Mouse (Mus musculus) kidney, postnatal 0 days (tissue): ENCODE measurements around the gene Fam196b. TPM values are rescaled to one million over a fixed set of nuclear protein-coding genes. Genes with fewer than 3 reads are reported as not detected.
A peak's percentile ranks its signal among the peaks of the same experiment; 100 is the strongest.

Source experiments
- ATAC-seq: fragments of 200-750 bp; cut with Nextera tagmentation; replicated peaks from 2 replicates; pipeline ENCODE4 v1.8.0; 2017; ENCODE audit warnings: low read depth, moderate number of reproducible peaks, moderate TSS enrichment, moderate library complexity; ENCODE audit not compliant: low FRiP score
- DNase-seq: peaks from one replicate; pipeline ENCODE4 v3.0.0-alpha.2; 2016; ENCODE audit warnings: low spot score
- H3K27ac ChIP-seq: fragments of 300-500 bp; sonication (generic); 2 replicates; pipeline ENCODE4 v1.5.1; 2014; ENCODE audit warnings: mild to moderate bottlenecking
- H3K27me3 ChIP-seq: fragments of 300-500 bp; sonication (generic); 2 replicates; pipeline ENCODE4 v1.6.1; 2014; ENCODE audit warnings: low read length, mixed read lengths; ENCODE audit not compliant: insufficient read depth
- H3K36me3 ChIP-seq: fragments of 300-500 bp; sonication (generic); 2 replicates; pipeline ENCODE4 v1.6.1; 2014; ENCODE audit warnings: low read length, mixed read lengths; ENCODE audit not compliant: insufficient read depth
- H3K4me1 ChIP-seq: fragments of 300-500 bp; sonication (generic); replicated peaks from 2 replicates; pipeline ENCODE4 v1.6.1; 2014; ENCODE audit warnings: antibody characterized with exemption, low read length, mixed read lengths; ENCODE audit not compliant: insufficient read depth
- H3K4me2 ChIP-seq: fragments of 300-500 bp; sonication (generic); 2 replicates; pipeline ENCODE4 v1.6.1; 2014; ENCODE audit warnings: mild to moderate bottlenecking, low read length, moderate library complexity, mixed read lengths
- H3K4me3 ChIP-seq: fragments of 300-500 bp; sonication (generic); replicated peaks from 2 replicates; pipeline ENCODE4 v1.5.1; 2014; ENCODE audit warnings: low read depth, low read length
- H3K9ac ChIP-seq: fragments of 300-500 bp; sonication (generic); 2 replicates; pipeline ENCODE4 v1.6.1; 2014; ENCODE audit warnings: low read depth, low read length
- H3K9me3 ChIP-seq: fragments of 300-500 bp; sonication (generic); replicated peaks from 2 replicates; pipeline ENCODE4 v1.6.1; 2016; ENCODE audit warnings: low read length, inconsistent platforms, mixed read lengths
- CTCF ChIP-seq: IDR thresholded peaks from 2 replicates; pipeline ENCODE4 v1.5.1; 2016; ENCODE audit warnings: antibody characterized with exemption, low read depth, mild to moderate bottlenecking, moderate library complexity
- WGBS: fragments of 180-500 bp; shearing (Covaris S2); extraction: QIAGEN DNeasy Blood & Tissue Kit; methylation state at CpG from one replicate; pipeline ENCODE4 v1.1.7; 2014; 5-methylcytosine and 5-hydroxymethylcytosine counted together
- polyA plus RNA-seq: library from polyadenylated mRNA; unstranded; fragments of >200 nt; fragmentation: Nextera tagmentation; extraction: Ambion mirVana; gene quantifications from 2 replicates; pipeline ENCODE4 v1.2.1, GENCODE M21; 2015

The Fam196b gene
- polyA plus RNA-seq, 1 experiment from 2014 or later: 0.21 TPM

- no peaks in the 10 kb centered on the region for H3K27me3 ChIP-seq
- no peaks in the 10 kb centered on the region for H3K9me3 ChIP-seq
- WGBS: 48% methylated on average over 5 of the region's 5 CpGs
- no peak overlapping the region for H3K4me2 ChIP-seq
- no peak overlapping the region for H3K9ac ChIP-seq
- no peak overlapping the region for H3K27ac ChIP-seq
- H3K4me1 ChIP-seq: no peaks in the 10 kb centered on the region
- no peak overlapping the region for H3K4me3 ChIP-seq
- no peak for TF ChIP-seq CTCF
- ATAC-seq (no peak), DNase-seq (peak; percentile 41)
- H3K36me3 ChIP-seq: no peaks in the 10 kb centered on the region
Observed at GRCm38 (mm10) chr11:34344310-34344709, 29.7 kb downstream of the Fam196b start.

- ATAC-seq (no peak), DNase-seq (no peak)
- TF ChIP-seq CTCF: no peak
- no peak overlapping the region for H3K9ac ChIP-seq
- H3K9me3 ChIP-seq: no peaks in the 10 kb centered on the region
- no peaks in the 10 kb centered on the region for H3K36me3 ChIP-seq
- no peak overlapping the region for H3K27ac ChIP-seq
- WGBS: 52% methylated on average over 4 of the region's 4 CpGs
- H3K4me2 ChIP-seq: no peak overlapping the region
- H3K4me1 ChIP-seq: no peaks in the 10 kb centered on the region
- H3K27me3 ChIP-seq: no peaks in the 10 kb centered on the region
- H3K4me3 ChIP-seq: no peak overlapping the region
Observed at GRCm38 (mm10) chr11:34348287-34348918, 33.8 kb downstream of the Fam196b start.

- Histone ChIP-seq H3K36me3 (no peaks in the 10 kb centered on the region), H3K9ac (no peak overlapping the region), H3K4me1 (no peaks in the 10 kb centered on the region), H3K4me2 (no peak overlapping the region), H3K27ac (no peak overlapping the region), H3K9me3 (no peaks in the 10 kb centered on the region), H3K4me3 (no peak overlapping the region), H3K27me3 (no peaks in the 10 kb centered on the region)
- TF ChIP-seq CTCF: no peak
- DNase-seq (peak; percentile 76), ATAC-seq (peak; percentile 76)
- 31% methylated on average over 10 of the region's 10 CpGs for WGBS
Observed at GRCm38 (mm10) chr11:34349453-34350056, 34.9 kb downstream of the Fam196b start.

- Histone ChIP-seq H3K9me3 (no peaks in the 10 kb centered on the region), H3K27me3 (no peaks in the 10 kb centered on the region), H3K4me2 (no peak overlapping the region), H3K9ac (no peak overlapping the region), H3K4me1 (no peaks in the 10 kb centered on the region), H3K36me3 (no peaks in the 10 kb centered on the region), H3K4me3 (no peak overlapping the region), H3K27ac (no peak overlapping the region)
- 42% methylated on average over 12 of the region's 12 CpGs for WGBS
- TF ChIP-seq CTCF: no peak
- ATAC-seq: peak; percentile 80
- peak; percentile 61 for DNase-seq
Observed at GRCm38 (mm10) chr11:34355406-34355805, 40.8 kb downstream of the Fam196b start.

- 52% methylated on average over 2 of the region's 2 CpGs for WGBS
- Histone ChIP-seq H3K9me3 (no peaks in the 10 kb centered on the region), H3K4me3 (no peak overlapping the region), H3K27me3 (no peaks in the 10 kb centered on the region), H3K36me3 (no peaks in the 10 kb centered on the region), H3K4me2 (no peak overlapping the region), H3K4me1 (no peaks in the 10 kb centered on the region), H3K9ac (no peak overlapping the region), H3K27ac (no peak overlapping the region)
- ATAC-seq: no peak
- DNase-seq: no peak
- TF ChIP-seq CTCF: no peak
Observed at GRCm38 (mm10) chr11:34356109-34356508, 41.5 kb downstream of the Fam196b start.

- H3K4me3 ChIP-seq: no peak overlapping the region
- no peaks in the 10 kb centered on the region for H3K9me3 ChIP-seq
- H3K27me3 ChIP-seq: no peaks in the 10 kb centered on the region
- H3K9ac ChIP-seq: no peak overlapping the region
- no peak for TF ChIP-seq CTCF
- H3K36me3 ChIP-seq: no peaks in the 10 kb centered on the region
- H3K4me2 ChIP-seq: no peak overlapping the region
- WGBS: 91% methylated on average over 4 of the region's 4 CpGs
- H3K4me1 ChIP-seq: no peaks in the 10 kb centered on the region
- no peak for DNase-seq
- no peak for ATAC-seq
- H3K27ac ChIP-seq: no peak overlapping the region
Observed at GRCm38 (mm10) chr11:34372224-34372623, 57.6 kb downstream of the Fam196b start.
